Mouse (Mus musculus): ENCODE results near the gene Kif15.

DNA sequence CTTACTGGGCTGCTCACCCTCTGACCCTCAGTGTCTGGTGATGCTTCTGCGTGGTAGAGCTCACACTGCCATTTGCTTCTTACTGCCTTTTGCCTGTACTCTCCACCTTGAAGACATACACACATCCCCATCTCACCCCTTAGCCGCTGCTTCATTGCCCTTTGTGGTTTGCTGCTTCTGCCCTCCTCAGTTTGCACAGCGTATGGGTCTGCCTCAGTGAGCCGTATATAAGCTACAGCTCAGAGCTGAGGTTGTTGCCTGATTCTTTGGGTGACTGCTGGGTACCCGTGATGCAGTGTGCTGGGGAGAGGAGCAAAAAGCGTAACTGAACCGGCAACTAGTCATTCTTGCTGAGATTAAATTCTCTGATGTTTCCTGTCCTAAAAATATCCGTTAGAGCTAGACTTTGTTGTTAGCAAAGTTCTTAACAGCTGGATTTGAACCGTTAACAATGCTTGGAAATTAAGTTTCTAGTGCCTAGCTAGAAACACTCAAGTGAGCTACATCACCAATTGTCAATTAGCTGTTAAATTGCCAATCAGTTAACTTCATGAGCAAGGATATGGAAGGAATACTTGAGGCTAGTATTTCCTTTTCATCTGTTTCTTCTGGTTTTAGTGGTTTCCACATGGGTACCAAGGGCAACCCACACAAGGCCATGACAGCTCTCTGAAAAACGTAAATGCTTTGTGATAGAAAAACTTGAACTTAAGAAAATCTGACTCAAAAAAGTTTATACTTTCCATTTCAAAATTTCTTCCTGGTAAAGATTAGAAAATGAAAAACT, 47.8 kb downstream of the Kif15 start:
- no peak for TF ChIP-seq CTCF (IDR thresholded peaks at IDR 0.05; ENCODE audit: control insufficient read depth, insufficient read depth, insufficient read length)
- TF ChIP-seq MYOG (IDR thresholded peaks at IDR 0.05; ENCODE audit: control insufficient read depth, extremely low read depth, insufficient read length), result no peak

Data from C2C12 (cell line).